Mouse (Mus musculus) cortical plate, adult 2 months (tissue): ENCODE data around the gene Rnf43.

Experiments used
- CTCF ChIP-seq: fragments of 200-500 bp; IDR thresholded peaks from 2 replicates; pipeline ENCODE4 v1.5.1; 2011; ENCODE audit warnings: mild to moderate bottlenecking, control low read depth, low read length; ENCODE audit not compliant: insufficient read depth; ENCODE audit errors: extremely low read depth
- POLR2A ChIP-seq: fragments of 200-500 bp; IDR thresholded peaks from 2 replicates; pipeline ENCODE4 v1.6.1; 2011; ENCODE audit warnings: mild to moderate bottlenecking, low read length, control low read depth; ENCODE audit not compliant: insufficient read depth; ENCODE audit errors: extremely low read depth

DNA sequence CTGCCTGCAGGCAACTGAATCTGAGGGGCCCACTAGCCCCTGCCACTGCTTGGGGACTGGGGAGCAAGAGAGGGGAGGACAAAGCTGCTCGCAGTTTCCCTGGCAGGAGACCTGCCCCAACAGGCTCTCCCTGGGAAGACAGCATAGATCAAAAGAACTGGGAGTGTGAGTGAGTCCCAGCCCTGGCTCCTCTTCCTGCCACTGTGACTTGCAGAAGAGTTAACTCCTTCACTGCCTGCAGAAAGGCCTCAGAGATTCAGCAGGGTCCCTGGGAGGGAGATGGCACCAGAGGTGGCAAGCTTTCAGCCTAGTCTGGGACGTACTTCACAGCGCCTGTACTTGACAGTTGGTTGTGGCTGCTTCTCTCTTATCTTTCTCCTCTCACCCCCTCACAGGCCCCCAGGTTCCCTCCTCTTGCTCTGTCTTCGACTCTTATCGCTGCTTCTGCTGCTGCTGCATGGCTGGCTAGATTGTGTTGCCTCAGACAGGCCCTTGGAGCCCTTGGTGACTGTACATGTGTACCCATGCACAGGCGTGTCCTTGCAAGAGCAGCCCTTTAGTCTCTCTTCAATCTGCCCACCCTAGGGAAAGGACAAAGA, 63.5 kb downstream of the Rnf43 start:
- TF ChIP-seq CTCF (no peak), POLR2A (no peak)
